Mouse (Mus musculus): ENCODE results near the gene Pzp.

Pzp gene

GRCm38 (mm10) chr6:128526601-128527000 lies at the start of gene Pzp:
TSS of gene Pzp (minus strand) at chr6:128526720.
- DNase-seq, result no peak

DNA sequence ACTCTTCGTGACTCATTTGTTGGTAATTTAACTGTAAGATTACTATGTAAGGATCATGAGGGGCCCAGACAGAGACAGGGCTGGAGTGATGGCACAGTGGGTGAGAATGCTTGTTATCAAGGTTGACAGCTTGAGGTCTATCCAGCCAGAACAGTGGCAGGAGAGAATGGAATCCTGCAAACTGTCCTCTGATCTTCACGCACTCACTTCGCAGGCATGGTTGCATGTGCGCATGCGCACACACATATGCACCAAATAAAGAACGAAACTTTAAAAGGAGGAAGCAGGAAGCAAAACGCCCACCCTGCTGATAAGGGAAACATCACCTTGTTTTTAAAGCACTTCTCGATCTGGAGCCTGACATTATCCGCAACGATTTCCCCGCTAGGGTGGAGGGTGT lies 40.1 kb upstream of the Pzp start:
- DNase-seq, result no peak

- no peak for DNase-seq
These were observed 27.5 kb upstream of the Pzp start for GRCm38 (mm10) chr6:128554049-128554448.

- DNase-seq, result no peak
These were observed 23.2 kb upstream of the Pzp start for GRCm38 (mm10) chr6:128549463-128550452.

DNA sequence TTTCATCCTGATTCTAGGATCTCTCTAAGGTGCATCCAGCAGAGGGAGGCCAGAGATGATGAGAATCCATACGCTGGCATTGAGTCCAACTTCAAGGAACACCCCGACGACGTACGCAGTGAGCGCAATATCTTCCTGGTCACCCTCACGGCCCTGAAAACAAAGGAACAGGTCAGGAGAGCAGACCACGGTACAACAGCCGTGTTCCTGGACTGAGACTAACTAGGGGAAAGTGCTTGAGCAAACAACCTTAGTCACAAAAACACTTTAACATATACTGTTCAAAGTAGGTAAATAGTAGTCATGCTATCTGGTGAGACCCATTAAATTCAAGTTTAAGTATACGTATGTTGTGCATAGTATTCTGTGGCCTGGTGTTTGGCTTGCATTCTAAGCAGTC lies 22.0 kb upstream of the Pzp start:
- no peak for DNase-seq

DNA sequence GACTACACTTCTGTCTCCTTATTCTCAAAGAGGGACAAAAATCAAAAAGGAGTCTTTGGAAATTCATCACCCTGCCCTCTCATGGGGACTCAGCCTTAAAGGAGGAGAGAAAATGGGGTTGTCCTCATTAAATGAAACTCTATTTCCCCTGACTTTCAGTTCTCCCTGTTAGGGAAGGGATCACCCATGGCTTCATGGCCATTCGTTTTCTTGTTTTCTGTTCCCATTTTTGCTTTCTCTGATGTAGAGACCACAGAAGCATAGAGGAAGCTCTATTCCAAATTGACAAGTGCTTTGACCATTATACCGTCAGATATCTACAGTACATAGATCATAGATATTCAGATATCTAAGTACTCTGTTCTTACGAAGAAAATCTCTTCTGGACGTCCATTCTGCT lies 18.9 kb upstream of the Pzp start:
- DNase-seq, result no peak

DNA sequence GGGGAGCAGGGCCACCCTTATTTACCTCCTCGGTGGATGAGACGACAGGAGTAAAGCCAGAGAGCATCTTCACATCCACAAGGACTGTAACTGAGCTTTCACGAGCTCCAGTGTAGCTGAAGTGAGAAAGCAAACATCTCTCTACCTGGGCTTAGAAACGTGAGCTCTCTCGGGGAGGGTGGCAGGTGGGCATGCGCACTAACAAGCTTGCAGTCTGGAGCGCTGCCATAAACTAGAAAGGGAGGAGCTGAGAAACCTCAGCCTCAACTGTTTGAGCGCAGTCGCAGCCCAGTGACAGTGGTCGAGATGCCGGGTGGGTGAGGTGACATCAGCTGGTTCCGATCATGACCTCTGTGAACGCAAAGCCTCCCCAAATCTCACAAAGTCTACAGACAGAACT lies 16.7 kb upstream of the Pzp start:
- DNase-seq, result no peak

GRCm38 (mm10) chr6:128535250-128535649 lies 8.7 kb upstream of the Pzp start:
- DNase-seq, result no peak

DNA sequence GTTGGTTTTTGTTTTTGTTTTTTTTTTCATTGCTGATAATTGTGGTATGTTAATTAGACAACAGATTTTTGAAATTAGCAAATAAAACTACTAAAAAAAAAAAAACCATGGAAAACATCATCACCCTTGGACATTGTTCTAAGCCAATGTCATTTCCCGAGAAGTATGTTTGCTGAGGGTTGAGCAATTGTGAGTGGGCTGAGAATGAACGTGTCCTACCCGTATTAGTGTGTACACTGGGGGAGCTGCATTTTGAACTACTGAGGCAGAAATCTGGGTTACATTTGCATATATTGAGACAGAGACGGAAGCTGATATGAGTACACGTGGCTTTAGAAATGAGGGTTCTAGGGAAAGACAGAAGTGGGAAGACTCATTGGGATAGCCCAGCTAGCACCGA lies 6.8 kb upstream of the Pzp start:
- DNase-seq, result no peak

DNA sequence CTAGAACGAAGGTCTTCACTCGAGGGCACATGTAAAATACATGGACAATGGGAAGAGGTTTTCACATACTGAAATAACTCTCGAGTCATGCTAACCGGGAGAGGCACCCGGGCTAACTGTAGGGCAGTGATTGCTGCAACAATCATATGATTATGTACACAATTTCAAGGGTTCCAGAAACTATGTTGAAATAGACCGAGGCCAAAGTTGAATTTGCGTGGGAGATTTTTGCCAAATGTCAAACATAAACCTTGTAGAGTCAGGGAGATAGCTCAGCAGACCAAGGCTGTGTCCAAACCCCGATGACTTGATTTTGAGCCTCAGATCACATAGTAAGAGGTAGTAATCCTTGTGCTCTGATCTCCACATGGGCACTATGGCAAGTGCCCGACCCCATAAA lies 6.2 kb upstream of the Pzp start:
- DNase-seq, result no peak

- no peak for DNase-seq
These were observed 2.0 kb upstream of the Pzp start for GRCm38 (mm10) chr6:128528491-128528890.

DNA sequence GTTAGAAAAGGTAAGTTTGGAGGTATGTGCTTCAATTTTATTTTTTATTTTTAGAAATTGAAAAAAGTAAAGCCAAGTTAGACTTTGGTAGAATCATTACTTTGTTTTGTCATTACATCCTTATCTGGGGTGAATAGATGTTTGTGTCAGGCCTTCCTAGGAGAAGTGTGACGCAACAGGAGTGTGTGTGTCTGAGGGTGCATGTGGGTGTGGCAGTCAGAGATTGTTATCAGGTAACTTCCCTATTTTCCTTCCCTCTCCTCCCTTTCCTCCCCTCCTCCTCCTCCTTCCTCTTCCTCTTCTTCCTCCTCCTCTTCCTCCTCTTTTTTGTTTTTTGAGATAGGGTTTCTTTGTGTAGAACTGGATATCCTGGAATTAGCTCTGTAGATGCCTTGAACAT lies 590 bp upstream of the Pzp start:
- no peak for DNase-seq

DNA sequence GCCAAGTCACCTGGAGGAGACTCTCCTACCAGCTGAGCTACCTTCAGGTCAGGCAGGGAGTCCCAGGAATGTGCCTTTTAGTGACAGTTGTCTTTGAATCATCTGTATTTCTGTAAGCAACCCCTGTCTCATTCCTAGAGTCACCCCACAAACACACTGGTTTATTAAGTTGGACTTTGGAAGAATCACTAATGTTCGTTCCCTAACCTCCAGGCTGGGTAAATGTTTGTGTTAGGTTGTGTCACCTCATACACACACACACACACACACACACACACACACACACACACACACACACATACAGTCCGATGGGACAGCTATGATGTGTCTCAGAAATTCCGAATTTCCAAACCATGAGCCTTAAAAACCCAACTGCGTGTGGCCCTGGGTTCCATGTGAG lies 719 bp downstream of the Pzp start:
- DNase-seq, result no peak

GRCm38 (mm10) chr6:128523360-128523759 lies 3.2 kb downstream of the Pzp start:
- DNase-seq, result no peak

DNA sequence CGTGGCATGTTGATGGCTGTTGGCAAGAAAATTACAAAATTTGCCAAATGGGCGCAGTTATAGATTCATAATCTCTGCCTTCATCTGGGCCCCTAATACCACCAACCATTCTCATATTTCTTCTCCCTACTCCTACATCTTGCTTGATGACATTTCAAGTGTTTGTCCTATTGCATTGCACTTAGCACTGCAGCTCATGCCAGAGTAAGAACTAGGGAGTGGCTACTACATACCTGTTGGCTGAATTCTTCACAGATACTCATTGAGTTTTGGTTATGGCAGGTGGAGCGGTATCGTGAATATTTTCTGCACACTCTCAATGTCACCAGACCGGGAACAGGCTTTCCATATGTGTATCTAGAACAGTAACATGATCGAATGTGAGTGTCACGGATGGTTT lies 7.4 kb downstream of the Pzp start:
- no peak for DNase-seq

- DNase-seq, result no peak
These were observed 20.8 kb downstream of the Pzp start for GRCm38 (mm10) chr6:128505676-128506236.

DNA sequence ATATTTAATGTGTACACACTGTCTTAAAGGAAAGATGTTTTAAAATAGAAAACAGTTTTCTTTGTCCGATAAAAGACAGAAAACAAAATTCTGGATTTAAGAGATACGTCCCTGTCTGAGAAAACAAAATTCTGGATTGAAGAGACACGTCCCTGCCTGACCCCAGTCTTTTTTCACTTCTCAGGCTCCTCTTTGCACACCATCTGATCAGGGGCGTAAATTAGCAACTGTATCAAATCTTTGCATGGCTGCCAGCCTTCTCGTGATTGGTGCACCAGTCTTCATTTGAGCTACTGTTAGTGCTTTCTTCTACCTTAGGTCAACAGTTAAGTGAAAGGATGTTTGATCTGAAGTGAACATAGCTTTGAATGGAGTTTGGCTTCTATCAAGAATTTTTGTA lies 21.8 kb downstream of the Pzp start:
- no peak for DNase-seq

DNA sequence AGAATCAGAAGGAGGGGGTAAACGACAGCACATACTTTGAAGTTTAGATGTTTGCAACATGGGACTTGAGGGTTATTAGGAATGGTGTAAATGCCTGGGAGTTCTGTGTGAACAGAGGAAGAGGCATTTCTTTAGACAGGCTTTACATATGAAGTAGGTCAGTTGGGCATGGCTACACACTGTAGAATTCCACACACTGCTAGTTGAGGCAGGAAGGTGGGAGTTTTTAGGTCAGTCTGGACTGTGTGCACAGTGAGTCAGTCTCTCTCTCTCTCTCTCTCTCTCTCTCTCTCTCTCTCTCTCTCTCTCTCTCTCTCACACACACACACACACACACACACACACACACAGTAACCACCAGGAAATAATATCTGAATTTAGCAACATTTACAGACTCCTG lies 31.2 kb downstream of the Pzp start:
- no peak for DNase-seq

DNA sequence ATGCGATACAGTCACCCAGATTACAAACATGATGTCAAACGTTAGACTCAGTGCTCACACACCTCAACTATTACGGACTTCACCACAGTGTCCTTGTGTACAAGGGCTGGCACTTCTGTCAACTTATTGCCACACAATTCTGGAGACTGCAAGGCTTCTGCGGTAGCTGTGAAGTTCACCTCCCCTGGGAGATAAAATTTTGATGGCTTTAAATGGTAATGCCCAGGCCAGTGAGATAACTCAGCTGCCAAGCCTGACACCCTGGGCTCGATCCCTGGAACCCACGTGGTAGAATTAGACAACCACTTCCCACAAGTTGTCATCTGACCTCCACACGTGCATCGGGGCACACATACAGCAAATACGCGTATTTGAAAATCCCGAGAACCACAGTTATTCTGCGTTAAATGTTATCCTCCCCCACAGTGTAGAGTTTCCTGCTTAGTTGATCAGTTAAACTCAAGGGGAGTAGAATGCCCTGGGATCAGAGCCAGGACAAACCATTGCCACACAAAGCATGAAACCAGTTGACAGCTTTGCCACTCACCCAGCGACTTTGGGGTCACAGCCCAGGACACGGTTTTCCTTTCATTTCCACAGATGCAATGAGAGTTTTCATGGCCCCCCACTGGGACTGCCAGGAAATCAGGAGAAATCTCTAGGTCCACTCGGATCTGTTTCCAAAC lies 31.7 kb downstream of the Pzp start:
- no peak for DNase-seq

- DNase-seq, result no peak
These were observed 34.6 kb downstream of the Pzp start for GRCm38 (mm10) chr6:128491916-128492315.

GRCm38 (mm10) chr6:128490141-128490540 lies 36.4 kb downstream of the Pzp start:
- DNase-seq, result no peak

GRCm38 (mm10) chr6:128487736-128488135 lies 38.8 kb downstream of the Pzp start:
- no peak for DNase-seq
